In genomic region chr7:58224727-58225126, GRCm38 (mm10) we compare ENCODE assay signal across 14 mouse cellular contexts.
DNase-seq lines count a peak whose midpoint lies in the region.
"Had no signal": no experiment of that assay in that cellular context is flagged by ENCODE, and none has a peak within 500 bp of the region (broad histone marks: within the 10 kb centered on the region; RNA-seq: fewer than 3 reads in every experiment).

No protein-coding gene starts in this region.

- DNase-seq in ES-CJ7 (ENCODE audit: low read depth, low spot score) (peak; percentile 92), ZHBTc4 (ENCODE audit: low read depth, low spot score) (peak; percentile 25)
- no peak for DNase-seq in adrenal gland, adult 8-10 months
- no peak for DNase-seq in urinary bladder, postnatal 25 days (ENCODE audit: low spot score)
- no peak for DNase-seq in heart, postnatal 36 days
- DNase-seq: adrenal gland, adult 2 months; adrenal gland, postnatal 14 days; adrenal gland, postnatal 36 days; cerebellum, adult 11-12 months; cerebellum, adult 2 months; cerebellum, adult 9-10 months; cerebellum, postnatal 10 days; cerebellum, postnatal 25 days; forebrain, postnatal 0 days had no signal

- intact Hi-C loops in heart, postnatal 36 days (cut with DNase I): no loop called here

Comparison
In these comparisons a context has a peak if more than half of its experiments do, and no peak if none do; other contexts are left out.
1. DNase-seq: peak in ES-CJ7 (single experiment) and ZHBTc4 (single experiment); none in adrenal gland, adult 8-10 months (single experiment), urinary bladder, postnatal 25 days (single experiment) and heart, postnatal 36 days (0 of 2).